Mouse (Mus musculus) induced T-regulatory cell, adult 2 months (primary cell): ENCODE measurements around the gene Klf16.

Experiments used
- DNase-seq: peaks from one replicate; pipeline ENCODE4 v3.0.0-alpha.2; 2012; ENCODE audit warnings: low read depth

Gene Klf16

GRCm38 (mm10) chr10:80539493-80539892 lies 37.6 kb downstream of the Klf16 start:
- no peak for DNase-seq

GRCm38 (mm10) chr10:80538710-80539394 lies 38.3 kb downstream of the Klf16 start, which contains the start of gene Atp8b3:
TSS of gene Atp8b3 (minus strand) at chr10:80539124.
- DNase-seq = peak; percentile 95

- no peak for DNase-seq
Measured at GRCm38 (mm10) chr10:80538180-80538579, 38.9 kb downstream of the Klf16 start.

GRCm38 (mm10) chr10:80535711-80536110 lies 41.4 kb downstream of the Klf16 start:
- peak; percentile 59 for DNase-seq

- peak; percentile 72 for DNase-seq
Measured at GRCm38 (mm10) chr10:80535071-80535470, 42.0 kb downstream of the Klf16 start.

DNA sequence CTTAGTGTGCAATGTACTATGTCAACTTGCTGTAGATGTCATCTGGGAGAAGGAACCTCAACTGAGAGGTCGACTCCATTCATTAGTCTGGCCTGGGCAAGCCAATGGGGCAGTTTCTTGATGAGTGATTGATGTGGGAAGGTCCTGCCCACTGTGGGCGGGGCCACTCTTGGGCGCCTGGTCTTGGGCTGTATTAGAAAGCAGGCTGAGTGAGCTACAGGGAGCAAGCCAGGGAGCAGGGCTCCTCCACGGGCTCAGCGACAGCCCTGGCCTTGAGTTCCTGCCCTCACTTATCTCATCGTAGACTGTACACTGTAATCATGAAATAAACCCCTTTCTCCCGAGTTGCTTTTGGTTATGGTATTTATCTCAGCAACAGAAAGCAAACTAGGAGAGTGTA lies 43.4 kb downstream of the Klf16 start:
- DNase-seq = no peak

DNA sequence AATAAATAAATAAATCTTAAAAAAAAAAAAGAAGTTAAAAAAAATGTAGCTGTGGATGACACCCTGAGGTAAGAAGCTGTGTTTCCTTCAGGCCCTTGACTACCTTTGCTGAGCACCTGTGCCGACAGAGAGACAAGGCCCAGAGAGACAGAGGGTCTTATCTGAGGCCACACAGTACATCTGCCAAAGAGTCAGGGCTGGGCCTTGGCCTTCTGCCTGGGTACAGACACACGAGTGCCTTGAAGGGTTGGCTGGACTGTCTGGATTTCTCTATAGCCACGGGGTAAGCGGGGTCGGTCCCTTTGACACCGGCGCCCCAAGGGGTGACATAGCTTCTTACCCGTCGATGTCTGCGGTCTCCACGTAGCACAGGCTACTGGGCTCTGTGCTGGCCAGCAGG lies 44.3 kb downstream of the Klf16 start:
- DNase-seq = no peak

- DNase-seq = no peak
Measured at GRCm38 (mm10) chr10:80526172-80526571, 50.9 kb downstream of the Klf16 start.

DNA sequence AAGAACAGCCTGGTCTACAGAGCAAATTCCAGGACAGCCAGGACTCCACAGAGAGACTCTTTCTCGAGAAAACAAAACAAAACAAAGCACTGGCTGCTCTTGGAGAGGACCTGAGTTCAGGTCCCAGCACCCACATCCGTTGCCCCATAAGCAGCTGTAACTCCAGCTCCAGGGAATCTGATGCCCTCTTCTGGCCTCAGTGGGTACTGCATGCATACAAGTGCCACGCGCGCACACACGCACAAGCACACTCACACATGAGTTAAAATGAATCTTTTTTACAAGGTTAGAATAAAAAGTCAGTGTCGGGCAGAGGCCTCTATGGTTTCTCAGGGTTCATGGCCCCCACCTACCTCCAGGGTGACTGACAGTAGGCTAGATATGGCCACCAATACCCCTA lies 53.8 kb downstream of the Klf16 start:
- DNase-seq = peak; percentile 58

GRCm38 (mm10) chr10:80519287-80519686 lies 57.8 kb downstream of the Klf16 start:
- no peak for DNase-seq
